Mouse (Mus musculus) layer of hippocampus, adult 9-10 months (tissue): ENCODE data around the gene Xpnpep1.

Source experiments
- DNase-seq: peaks from one replicate; pipeline ENCODE4 v3.0.0; 2022; ENCODE audit warnings: low spot score

The Xpnpep1 gene

DNA sequence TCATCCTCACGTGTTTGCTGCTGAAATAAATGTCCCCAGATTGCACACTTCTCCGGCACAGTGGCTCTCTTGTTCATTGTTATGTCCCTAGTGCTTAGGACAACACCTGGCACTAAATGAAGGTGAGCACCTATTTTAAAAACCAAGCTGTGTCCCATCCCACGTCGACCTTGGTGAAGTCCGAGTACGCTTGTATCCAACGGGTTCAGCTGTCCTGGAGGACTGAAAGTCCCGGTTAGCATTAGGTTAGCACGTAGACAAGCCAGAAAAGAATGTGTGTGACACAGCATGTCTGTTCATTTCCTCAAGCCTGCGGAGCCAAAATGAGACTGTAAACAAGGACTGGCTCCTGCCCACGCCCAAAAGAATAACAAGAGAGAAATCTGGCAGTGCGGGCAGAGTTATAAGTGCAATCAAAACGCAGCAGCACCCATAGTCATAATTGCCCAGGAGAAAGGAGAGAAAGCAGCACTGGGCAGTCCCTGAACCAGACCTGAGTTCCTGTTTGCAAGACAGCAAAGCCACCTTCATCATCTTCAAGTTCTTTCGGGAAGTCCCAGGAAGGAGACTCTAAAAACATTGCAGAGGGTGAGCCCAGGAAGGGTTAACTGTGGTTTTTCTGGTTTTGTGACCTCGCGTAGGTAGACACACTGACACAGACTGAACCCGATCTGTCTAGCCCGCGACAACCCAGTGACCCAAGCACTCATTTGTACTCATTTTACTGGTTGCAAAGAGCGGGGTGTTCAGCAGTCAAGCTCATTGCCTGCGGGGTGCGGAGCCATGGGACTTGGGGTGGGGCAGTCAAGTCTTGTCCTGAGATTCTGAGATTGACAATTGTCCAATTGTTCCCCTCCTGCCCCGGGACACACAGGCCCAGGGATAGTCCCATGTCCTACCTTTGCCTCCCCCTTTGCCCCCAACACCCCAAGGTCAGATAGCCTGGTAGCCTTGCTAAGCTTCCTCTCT lies at the start of gene Xpnpep1:
Gene Xpnpep1, minus strand, starts transcription at position 51 of the 969 bp plus-strand sequence.
- DNase-seq: no peak

DNA sequence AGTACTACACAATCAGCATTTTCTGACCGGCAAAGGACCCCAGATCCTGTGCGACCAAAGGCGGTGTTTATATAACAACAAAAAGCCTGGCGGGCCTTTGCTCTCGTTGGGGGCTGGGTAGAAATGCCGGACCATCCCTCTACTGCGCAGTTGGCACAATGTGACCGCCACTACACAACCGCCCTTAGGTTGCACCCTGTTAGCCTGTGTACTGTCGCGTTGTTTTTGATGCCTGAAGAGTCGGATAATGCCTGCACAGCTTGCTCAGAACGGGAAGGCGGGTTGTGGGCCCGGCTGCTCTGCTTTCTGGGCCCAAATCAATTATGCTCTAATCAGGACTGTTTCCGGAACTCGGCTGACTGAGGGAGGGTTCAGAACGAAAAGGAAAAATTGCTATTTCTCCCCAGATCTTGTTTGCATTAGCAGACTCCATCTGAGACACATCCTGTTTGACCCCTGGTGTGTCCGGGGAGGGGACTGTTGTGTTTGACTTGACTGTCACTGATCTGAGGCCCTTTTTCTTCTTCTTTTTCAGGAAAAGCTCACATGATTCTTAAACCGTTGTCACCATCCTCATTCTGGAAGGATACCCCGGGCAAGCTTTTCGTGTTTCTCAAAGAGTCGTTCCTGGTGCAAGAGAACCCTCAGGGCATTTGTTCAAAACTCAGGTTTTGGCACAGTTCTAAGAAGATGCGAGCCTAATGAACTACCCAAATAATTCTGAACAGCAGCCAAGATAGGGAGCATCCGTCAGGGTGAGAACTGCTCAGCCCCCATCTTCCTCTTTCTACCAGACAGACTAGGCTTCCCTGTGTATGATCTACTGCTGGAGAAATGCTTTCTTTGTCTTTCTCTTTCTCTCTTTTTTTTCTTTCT lies 47.5 kb upstream of the Xpnpep1 start:
- DNase-seq: no peak

DNA sequence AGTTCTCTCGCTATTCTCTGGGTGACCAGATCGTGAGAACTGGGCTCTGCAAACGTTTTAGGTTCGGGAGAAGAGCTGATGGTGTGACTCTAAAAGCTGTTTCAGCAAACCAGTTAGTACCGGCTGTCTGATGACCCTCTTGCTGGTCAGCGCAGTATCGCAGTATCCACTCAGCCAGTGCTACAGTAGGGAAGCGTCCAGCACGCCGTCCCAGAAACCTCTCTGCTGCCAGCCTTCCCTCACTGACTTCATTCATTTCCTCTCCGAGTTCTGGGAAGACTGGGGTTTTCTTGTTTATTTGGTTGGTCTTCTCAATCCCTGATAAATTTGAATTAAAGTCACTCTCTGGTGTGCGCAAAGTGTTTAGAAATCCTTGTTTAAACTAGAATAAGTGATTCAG lies 46.8 kb upstream of the Xpnpep1 start:
- no peak for DNase-seq

DNA sequence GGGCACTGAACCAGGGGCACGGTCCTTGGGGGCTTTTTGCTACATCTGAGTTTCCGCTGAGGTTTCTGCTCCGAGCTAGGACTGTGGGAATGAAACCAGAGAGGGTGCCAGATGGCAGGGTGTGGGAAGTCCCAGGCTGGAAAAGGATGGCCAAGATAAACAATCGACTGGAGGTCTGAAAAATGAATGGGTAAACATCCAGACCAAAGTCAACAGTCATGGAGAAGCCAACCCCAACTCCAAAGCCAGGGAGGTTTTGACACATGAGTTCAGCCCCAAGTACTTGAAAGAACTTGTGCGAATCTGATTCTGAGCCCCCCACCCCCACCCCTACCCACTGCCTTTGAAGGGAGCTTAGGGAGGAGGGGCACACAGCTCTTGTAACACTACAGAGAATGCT lies 44.7 kb upstream of the Xpnpep1 start:
- no peak for DNase-seq

DNA sequence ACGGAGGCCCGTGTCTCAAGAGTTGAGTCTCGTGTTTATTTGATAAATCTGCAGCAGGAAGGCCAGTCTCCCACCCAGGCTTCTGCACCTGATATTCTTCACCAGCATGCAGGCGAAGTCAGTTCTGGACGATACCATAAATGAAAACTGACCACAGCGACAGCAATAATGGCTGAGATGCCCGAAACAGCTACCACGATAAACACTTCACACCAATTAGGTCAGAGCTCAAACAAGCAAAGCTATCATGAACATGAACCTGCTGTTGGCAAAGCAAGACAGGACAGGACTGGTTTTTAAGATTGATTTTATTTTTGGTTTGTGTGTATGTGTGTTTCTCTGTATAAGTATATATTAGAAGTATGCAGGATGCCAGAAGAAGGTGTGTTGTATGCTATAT lies 42.8 kb upstream of the Xpnpep1 start:
- no peak for DNase-seq

DNA sequence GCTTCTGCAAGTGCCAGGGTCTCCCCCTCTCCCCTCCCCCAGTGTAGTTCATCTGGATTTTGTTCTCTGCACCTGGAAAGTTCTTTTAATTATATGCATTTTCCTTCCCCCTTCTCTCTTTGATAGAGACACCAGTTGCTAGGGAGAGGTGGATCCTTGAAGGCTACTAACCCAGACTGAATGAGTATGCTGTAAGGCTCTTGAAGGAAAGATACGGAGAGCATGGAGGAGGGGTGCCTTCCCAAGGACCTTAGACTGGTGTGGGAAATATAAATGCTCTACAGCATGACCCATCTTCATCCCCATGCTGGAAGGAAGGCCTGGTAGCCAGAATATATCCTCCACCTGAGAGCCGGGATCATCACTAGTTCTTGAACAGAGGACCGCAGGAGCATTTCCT lies 41.3 kb upstream of the Xpnpep1 start:
- no peak for DNase-seq

DNA sequence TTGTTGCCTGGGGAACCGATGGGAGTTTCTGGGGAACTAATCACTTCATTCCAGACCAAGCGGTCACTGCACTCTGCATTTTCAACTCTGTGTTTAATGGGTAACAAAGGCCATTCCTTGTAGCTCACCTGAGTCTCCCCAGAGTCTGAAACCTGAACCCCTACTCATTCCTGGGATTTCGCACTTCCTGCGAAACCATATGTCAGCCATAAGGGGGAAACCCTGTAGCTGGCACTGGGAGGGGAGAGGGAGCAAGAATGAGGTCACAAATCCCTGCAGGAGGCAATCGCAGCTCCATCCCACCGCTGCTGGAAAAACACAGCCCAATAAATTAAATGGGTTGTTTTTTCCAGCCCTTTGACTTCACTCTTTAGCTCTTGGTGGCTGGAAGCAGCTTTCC lies 40.9 kb upstream of the Xpnpep1 start:
- DNase-seq: no peak

DNA sequence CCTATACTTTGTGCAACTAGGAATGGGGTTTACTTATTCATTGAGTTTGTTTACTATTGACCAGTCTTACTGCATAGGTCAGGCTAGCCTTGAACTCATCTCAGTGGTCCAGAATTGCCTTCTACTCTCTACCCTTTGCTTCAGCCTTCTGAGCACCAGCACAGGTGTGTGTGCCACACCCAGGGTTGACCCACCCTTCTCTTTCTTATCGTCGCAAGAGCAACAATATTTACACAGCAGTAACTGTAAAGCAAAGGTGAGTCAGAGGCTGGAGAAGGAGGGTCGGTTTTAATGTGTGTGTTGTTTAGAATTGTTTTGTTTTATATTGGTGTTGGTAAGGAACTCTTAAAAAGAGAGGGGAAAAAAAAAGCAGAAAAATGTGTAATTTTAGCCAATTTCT lies 40.5 kb upstream of the Xpnpep1 start:
- DNase-seq: no peak

DNA sequence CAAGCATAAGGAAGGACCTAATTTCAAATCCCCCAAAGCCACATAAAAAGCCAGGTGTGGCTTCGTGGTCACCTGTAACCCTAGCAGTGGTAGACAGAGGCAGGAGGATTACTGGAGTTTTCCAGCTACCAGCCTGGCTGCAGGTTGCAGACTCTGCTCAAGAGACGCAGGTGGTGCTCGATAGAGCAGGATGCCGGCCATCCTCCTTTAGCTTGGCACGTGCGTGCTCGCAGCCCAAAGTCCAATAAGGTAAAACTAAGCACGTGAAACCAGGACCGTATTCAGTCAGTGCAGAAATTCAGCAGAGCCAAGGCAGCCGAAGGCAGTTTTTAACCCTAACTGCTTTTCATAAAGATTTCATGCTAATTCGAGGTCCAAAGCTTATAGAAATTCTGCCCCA lies 40.0 kb upstream of the Xpnpep1 start:
- DNase-seq: no peak

DNA sequence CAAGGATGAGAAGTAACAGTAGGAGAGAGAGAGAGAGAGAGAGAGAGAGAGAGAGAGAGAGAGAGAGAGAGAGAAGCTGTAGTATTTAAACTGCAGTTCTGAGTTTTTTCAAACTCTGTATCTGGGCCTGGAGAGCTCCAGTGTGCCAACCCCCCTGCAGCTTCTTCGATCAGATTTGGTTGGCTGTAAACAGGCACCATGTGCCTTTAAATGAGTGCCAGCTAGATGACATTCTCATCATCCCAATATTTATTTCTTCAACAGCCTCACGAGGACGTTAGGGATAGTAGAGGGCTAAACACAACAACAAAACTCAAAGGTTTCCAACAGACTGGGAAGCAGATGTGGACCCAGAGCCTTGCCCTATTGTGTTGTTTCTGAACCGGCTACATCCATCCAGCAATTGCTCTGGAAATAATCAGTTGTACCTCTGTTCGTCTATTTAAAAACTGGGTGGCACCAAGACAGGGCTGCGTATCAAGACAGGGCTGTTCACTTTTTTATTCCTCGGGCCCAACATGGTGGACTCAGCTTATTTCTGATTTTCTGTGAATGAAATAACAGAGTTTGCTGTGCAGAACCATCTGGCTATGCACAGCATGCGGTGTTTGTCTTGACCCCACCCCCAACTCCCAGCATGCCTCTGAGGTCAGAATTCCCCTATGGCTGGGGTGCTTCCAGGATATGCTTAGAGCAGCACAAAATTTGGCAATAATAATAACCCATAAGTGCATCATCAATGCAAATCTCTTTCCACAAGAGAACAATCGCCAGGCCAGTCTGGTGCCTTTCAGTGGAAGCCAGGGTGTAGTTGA lies 38.5 kb upstream of the Xpnpep1 start:
- no peak for DNase-seq

DNA sequence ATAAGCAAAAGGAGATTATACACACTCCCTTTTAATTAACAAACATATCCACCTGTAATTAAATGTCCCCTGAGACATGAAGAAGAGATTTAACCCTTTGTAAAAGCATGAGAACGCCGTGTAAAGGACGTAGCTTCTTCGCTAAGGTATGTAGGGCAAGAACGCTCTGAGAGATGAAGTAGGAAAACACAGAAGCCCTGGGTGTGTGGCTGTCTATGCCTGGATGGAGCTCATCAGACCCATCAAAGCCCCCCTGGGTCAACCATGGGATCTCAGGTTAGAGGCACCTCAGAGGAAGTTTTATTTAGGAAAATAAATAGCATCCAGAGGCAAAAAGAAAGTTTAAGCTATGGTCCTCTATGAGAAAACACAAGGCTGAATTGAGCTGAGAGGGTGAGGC lies 37.3 kb upstream of the Xpnpep1 start:
- DNase-seq: no peak

DNA sequence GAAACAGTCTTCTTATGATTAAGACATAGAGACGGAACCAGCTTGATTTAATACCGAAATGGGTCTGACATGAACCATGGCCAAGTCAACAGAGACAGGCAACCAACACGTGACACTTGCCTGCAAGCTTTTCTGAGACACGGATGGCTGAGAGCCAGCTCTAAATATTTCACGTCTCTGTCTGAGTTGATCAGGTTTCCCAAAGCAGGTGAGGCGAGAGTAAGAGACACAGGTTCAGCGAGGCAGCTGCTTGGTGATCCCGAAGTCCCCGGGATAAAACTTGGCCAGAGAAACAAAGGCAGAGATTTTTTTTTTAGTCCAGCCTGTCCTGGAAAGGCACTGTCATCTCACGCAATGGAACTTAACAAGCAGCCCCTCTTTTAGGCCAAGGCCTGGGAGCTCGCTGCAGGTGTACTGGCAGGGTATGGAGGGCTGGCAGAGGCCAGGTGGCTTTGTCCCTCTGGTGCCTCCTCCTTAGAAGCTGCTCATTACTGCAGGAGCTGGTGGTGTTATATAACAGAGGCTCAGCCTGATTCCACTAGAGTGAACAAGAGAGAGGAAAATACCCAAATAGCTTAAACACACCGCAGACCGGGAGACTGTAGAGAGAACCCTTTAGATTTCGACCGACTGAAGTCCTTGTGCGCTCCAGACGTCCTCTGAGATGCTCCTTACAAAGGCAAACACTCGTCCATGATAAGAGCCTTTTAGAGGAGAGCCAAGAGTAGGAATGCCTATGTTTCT lies 36.4 kb upstream of the Xpnpep1 start:
- DNase-seq: peak; percentile 26

DNA sequence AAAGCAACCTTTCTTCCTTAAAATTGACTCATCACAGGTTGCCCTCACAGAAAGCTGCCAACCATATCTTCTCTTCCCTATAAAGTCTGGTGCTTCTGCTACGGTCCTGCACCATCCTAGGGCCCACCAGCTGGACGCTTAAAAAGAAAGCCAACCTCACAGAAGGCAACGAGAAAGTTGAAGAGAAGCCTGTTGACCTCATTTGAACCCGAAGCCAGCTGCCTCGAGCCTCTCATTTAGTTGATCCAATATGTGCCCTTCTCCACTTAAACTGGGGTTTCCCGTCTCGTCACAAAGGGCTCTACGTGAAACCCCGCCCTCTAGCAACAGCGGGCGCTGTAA lies 35.9 kb upstream of the Xpnpep1 start:
- no peak for DNase-seq

DNA sequence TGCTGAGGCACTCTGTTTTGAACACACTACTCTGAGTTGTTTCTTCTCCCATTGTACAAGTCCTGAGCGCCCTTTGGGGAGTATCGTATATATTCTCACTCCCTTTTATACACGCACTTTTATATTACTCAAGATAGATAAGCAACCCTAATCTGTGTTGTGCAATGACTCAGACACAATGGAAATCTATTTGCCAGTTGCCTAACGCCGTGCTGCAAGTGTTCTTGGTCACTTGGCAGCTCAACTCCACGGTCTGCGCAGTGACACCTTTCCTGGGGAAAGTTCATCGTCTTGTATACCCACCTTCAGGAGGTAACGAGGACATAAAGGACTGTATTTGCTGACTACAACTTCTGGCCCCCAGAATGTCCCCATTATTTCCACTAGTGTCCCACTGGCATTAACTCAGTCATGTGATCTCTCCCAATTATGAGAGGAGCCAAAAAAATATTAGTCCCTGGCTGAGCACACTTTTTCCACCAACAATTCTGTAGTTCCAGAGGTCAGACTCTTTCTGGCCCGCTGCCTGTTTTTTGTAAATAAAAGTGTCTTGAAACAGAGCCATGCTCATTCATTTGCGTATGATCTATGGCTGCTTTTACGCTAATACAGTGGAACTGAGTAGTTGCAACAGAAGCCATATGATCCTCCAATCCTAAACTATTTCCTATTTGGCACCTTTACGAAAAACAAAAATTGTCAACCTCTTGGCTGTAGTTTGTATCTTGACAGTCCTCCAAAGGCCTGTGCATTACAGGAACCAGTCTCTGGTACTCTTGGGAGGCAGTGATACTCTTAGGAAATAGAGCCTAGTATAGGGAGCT lies 35.1 kb upstream of the Xpnpep1 start:
- no peak for DNase-seq

DNA sequence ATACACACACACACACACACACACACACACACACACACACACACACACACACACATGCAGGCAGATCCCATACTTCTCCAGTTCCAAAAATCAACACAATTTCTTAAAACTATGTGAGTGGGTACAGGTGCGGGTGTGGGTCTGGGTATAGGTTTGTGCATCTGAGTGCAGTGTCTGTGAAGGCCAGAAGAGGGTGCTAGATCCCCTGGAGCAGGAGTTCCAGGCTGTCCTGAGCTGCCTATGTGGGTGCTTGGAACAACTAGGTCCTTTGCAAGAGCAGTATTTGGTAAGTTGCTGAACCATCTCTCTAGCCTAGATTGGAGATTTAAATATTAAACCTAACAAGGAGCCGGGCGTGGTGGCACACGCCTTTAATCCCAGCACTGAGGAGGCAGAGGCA lies 33.5 kb upstream of the Xpnpep1 start:
- no peak for DNase-seq

DNA sequence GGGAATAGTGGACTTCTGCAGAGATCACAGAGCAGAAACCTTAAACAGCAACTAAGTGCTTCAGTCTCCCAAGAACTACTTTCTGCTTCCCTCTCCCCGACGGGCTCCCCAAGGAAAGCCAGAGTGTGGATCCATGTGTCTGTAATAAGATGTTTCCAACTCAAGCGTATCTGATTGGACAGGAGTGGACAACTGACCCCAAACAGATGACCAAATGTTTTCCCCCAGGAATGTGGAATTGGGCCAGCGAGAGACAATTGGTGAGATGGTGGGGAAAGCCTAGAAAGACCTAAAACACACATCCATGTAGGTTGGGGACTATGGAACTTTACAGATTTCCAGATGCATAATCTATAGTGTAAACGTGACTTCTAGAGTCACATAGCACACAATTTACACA lies 32.4 kb upstream of the Xpnpep1 start:
- no peak for DNase-seq

DNA sequence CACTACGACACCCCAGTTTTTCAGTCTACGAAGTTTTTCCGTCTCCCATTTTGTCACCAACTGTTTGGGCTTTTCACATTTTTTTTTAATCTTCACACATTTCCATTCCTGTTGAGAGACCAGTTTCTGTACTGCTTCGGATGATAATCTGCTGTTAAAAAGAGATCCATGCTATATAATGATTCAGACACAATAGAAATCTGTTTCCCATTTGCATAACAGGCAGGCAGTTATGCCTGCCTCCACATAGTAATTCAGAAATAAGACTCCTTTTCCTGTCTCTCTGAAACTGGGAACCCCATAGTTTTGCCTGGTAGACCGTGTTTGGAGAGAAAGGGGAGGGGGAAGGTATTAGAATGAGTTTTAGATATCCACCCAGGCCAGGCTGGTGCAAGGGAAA lies 31.6 kb upstream of the Xpnpep1 start:
- DNase-seq: no peak

DNA sequence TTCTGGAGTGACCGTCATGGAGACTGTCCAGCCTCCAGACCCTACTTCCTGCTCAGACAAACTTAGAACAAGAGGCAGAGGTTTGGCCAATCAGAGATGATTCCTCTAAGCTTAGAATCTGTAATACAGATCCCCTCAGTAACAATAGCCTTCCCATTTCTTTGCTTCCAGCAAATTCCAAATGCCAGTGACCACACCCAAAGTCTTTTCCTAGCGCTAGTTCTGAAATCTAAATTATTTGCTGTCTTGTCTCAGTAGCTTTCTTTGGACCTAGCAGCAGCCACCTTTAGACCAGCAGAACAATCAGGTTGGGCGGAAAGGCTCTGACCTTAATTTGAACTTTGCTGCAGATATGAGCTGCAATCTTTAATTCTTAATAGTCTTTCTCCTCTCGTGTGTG lies 30.9 kb upstream of the Xpnpep1 start:
- DNase-seq: no peak

DNA sequence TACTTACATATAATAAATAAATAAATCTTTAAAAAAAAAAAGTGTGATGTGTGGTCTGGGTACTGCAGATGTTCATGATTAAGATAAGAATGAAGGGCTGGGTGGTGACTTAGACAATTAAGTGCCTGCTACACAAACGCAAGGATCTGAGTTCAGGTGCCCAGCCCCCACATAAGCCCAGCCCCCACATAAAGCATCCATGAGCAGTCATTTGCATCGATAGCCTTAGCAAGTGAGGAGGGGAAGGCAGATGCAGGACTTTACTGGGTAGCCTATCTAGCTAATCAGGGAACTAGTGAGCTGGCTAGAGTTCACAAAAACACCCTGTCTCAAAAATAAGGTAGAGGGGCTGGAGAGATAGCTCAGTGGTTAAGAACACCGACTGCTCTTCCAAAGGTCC lies 29.4 kb upstream of the Xpnpep1 start:
- no peak for DNase-seq

DNA sequence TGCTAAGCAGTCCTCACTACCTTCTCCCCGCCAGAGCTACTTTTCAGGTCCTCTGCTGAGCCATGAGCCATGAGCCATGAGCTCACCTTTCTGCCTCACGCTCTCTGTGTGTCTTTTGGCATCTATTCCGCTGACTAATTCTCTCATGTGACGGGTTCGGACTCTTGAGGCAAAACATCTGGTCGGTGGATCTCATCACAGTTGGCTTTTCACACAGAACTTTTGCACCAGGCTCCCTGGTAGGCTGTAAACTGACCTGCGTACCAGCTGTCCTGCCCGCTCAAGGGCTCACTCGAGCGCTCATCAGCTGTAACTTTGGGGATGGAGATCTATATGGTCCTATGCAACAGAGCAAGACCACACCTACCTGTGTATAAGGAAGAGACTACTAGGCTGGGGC lies 26.9 kb upstream of the Xpnpep1 start:
- DNase-seq: no peak

DNA sequence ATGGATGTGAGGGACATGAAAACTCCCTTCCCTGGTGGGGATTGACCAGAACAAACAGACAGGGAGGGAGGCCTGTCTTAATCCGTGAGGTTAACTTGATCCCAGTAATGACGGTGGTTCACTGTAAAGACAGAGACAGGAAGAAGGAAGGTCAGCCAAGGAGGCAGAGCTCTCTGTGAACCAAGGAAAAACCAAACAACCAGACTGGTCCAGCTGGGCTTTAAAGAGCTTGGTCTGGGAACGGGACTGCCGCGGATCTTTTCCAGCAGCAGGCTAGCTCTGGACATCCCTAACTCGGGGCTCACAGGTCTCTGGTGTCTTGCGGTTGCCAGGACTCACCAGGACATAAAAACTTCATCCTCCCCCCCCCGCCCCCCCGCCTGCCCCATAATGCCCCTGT lies 26.5 kb upstream of the Xpnpep1 start:
- no peak for DNase-seq
